In the genomic region with DNA sequence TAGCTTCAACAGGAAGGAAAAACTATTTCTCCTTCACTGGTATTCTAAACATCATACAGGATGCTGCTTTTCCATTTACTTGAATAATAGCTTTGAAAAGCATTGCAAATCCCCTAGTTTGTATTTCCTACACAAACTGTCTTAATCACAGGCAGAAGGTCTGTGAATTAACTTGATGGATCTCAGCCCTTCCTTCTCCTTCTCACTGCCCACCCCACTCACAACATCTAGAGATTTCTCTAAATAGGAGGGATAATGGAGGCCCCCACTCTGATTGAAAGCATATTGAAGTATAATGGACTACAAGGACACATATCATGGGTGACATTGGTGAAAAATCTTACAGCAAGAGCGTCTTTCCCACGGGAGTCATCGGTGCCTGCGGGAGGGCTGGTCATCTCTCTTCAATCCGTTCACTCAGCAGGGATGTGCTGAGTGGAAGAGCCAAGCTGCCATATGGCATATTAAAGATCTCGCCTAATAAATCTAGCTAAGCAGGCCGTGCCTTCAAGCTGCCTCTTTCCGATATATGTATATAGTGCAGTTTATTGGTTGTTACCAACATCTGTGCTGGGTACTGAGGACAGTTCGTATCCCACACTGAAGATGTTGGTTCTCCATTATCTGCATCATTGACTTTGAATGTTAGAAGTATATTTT, we compare ENCODE assay signal across 19 mouse cellular contexts.
DNase-seq lines count a peak whose midpoint lies in the region; ATAC-seq and TF ChIP-seq lines count a peak whose summit lies in the region.
"Had no signal": no experiment of that assay in that cellular context is flagged by ENCODE, and none has a peak within 500 bp of the region (broad histone marks: within the 10 kb centered on the region; RNA-seq: fewer than 3 reads in every experiment).

No protein-coding gene starts in this region.

- H3K27me3 ChIP-seq in forebrain, embryonic 12.5 days: no peaks in the 10 kb centered on the region
- no peaks in the 10 kb centered on the region for H3K27me3 ChIP-seq in forebrain, postnatal 0 days (ENCODE audit: insufficient read depth, low read length)
- H3K27me3 ChIP-seq in lung, embryonic 16.5 days (ENCODE audit: control insufficient read depth, insufficient read depth, low read depth, low read length): no peaks in the 10 kb centered on the region
- H3K27me3 ChIP-seq in hindbrain, postnatal 0 days (ENCODE audit: insufficient read depth, low read length): no peaks in the 10 kb centered on the region
- no peaks in the 10 kb centered on the region for H3K27me3 ChIP-seq in neural tube, embryonic 14.5 days (ENCODE audit: control insufficient read depth, insufficient read depth, low read length)
- H3K27me3 ChIP-seq: forebrain, embryonic 13.5 days; liver, embryonic 12.5 days; midbrain, embryonic 12.5 days had no signal

- no peak overlapping the region for H3K9ac ChIP-seq in forebrain, embryonic 12.5 days
- H3K9ac ChIP-seq in forebrain, postnatal 0 days: no peak overlapping the region
- no peak overlapping the region for H3K9ac ChIP-seq in lung, embryonic 16.5 days (ENCODE audit: low read length)
- H3K9ac ChIP-seq in hindbrain, postnatal 0 days (replicated peaks; ENCODE audit: low read length): no peak overlapping the region
- H3K9ac ChIP-seq in neural tube, embryonic 14.5 days (replicated peaks; ENCODE audit: low read depth, low read length): no peak overlapping the region
- H3K9ac ChIP-seq: forebrain, embryonic 13.5 days; liver, embryonic 12.5 days; midbrain, embryonic 12.5 days had no signal

- DNase-seq in forebrain, postnatal 0 days: no peak
- DNase-seq in lung, postnatal 25 days (ENCODE audit: low spot score): no peak
- peak; percentile 14 for DNase-seq in hindbrain, postnatal 0 days (ENCODE audit: low spot score)
- DNase-seq: gastrocnemius, postnatal 25 days; heart, postnatal 14 days; lung, postnatal 4 days; right cerebral cortex, postnatal 14 days; thymus, postnatal 36 days had no signal

- no peak overlapping the region for H3K27ac ChIP-seq in forebrain, embryonic 12.5 days
- no peak overlapping the region for H3K27ac ChIP-seq in forebrain, postnatal 0 days (ENCODE audit: low read depth, low read length)
- H3K27ac ChIP-seq in lung, embryonic 16.5 days (ENCODE audit: low read length): no peak overlapping the region
- no peak overlapping the region for H3K27ac ChIP-seq in hindbrain, postnatal 0 days
- H3K27ac ChIP-seq in neural tube, embryonic 14.5 days (ENCODE audit: low read depth, low read length): no peak overlapping the region
- H3K27ac ChIP-seq: forebrain, embryonic 13.5 days; heart, embryonic 10.5 days; kidney, postnatal 0 days; layer of hippocampus, adult 2 months; liver, embryonic 12.5 days; midbrain, embryonic 12.5 days had no signal

- ATAC-seq in forebrain, embryonic 12.5 days (ENCODE audit: low FRiP score): 0 out of 2 replicates have a peak, but pooled peaks have one; percentile 31
- no peak for ATAC-seq in forebrain, postnatal 0 days
- ATAC-seq in lung, embryonic 16.5 days (ENCODE audit: low read depth): peak; percentile 82
- ATAC-seq in hindbrain, postnatal 0 days: peak; percentile 53; the same call in 1 of the 2 replicates
- peak; percentile 89 for ATAC-seq in neural tube, embryonic 14.5 days (ENCODE audit: low read depth)
- no peak for ATAC-seq in inflammation-experienced regulatory T-cells, adult 6 months
- ATAC-seq: forebrain, embryonic 13.5 days; intestine, postnatal 0 days; liver, embryonic 12.5 days had no signal

- no peaks in the 10 kb centered on the region for H3K36me3 ChIP-seq in forebrain, embryonic 12.5 days (replicated peaks)
- H3K36me3 ChIP-seq in forebrain, postnatal 0 days (ENCODE audit: insufficient read depth): no peaks in the 10 kb centered on the region
- H3K36me3 ChIP-seq in lung, embryonic 16.5 days (ENCODE audit: control insufficient read depth, insufficient read depth, low read length): no peaks in the 10 kb centered on the region
- no peaks in the 10 kb centered on the region for H3K36me3 ChIP-seq in hindbrain, postnatal 0 days (ENCODE audit: insufficient read depth, low read length)
- H3K36me3 ChIP-seq in neural tube, embryonic 14.5 days (ENCODE audit: control insufficient read depth, insufficient read depth, low read length): no peaks in the 10 kb centered on the region
- H3K36me3 ChIP-seq: heart, embryonic 10.5 days; liver, embryonic 12.5 days; midbrain, embryonic 12.5 days had no signal

- TF ChIP-seq CTCF in forebrain, postnatal 0 days (IDR thresholded peaks at IDR 0.05; ENCODE audit: low read depth): no peak
- TF ChIP-seq CTCF in hindbrain, postnatal 0 days (IDR thresholded peaks at IDR 0.05; ENCODE audit: low read depth): no peak

- H3K4me1 ChIP-seq in forebrain, embryonic 12.5 days: no peaks in the 10 kb centered on the region
- no peaks in the 10 kb centered on the region for H3K4me1 ChIP-seq in forebrain, postnatal 0 days (ENCODE audit: insufficient read depth)
- H3K4me1 ChIP-seq in lung, embryonic 16.5 days (replicated peaks; ENCODE audit: control insufficient read depth, insufficient read depth, low read length): peaks cover 6% of the 10 kb centered on the region; the same call in 1 of the 2 replicates
- H3K4me1 ChIP-seq in hindbrain, postnatal 0 days (ENCODE audit: insufficient read depth, low read length): no peaks in the 10 kb centered on the region
- H3K4me1 ChIP-seq in neural tube, embryonic 14.5 days (ENCODE audit: control insufficient read depth, insufficient read depth, low read length): no peaks in the 10 kb centered on the region
- H3K4me1 ChIP-seq: heart, embryonic 10.5 days; liver, embryonic 12.5 days; midbrain, embryonic 12.5 days had no signal

- WGBS in forebrain, embryonic 12.5 days: 83% methylated on average over 9 of the region's 9 CpGs
- WGBS in forebrain, postnatal 0 days: 80% methylated on average over 9 of the region's 9 CpGs
- 45% methylated on average over 9 of the region's 9 CpGs for WGBS in lung, embryonic 16.5 days
- 50% methylated on average over 9 of the region's 9 CpGs for WGBS in hindbrain, postnatal 0 days
- WGBS in neural tube, embryonic 14.5 days: 34% methylated on average over 9 of the region's 9 CpGs

- H3K9me3 ChIP-seq in forebrain, embryonic 12.5 days: no peaks in the 10 kb centered on the region
- no peaks in the 10 kb centered on the region for H3K9me3 ChIP-seq in forebrain, postnatal 0 days (ENCODE audit: low read length)
- no peaks in the 10 kb centered on the region for H3K9me3 ChIP-seq in lung, embryonic 16.5 days (ENCODE audit: control insufficient read depth, low read length)
- H3K9me3 ChIP-seq in hindbrain, postnatal 0 days (ENCODE audit: low read length): no peaks in the 10 kb centered on the region
- no peaks in the 10 kb centered on the region for H3K9me3 ChIP-seq in neural tube, embryonic 14.5 days (ENCODE audit: control insufficient read depth, low read length)
- H3K9me3 ChIP-seq: forebrain, embryonic 13.5 days; heart, embryonic 10.5 days; liver, embryonic 12.5 days; midbrain, embryonic 12.5 days had no signal

- no peak overlapping the region for H3K4me2 ChIP-seq in forebrain, embryonic 12.5 days
- no peak overlapping the region for H3K4me2 ChIP-seq in forebrain, postnatal 0 days (ENCODE audit: low read depth)
- H3K4me2 ChIP-seq in lung, embryonic 16.5 days (ENCODE audit: low read depth, low read length): peak overlapping the region; percentile 15; the same call in 1 of the 2 replicates
- H3K4me2 ChIP-seq in hindbrain, postnatal 0 days (ENCODE audit: low read depth, low read length): no peak overlapping the region
- no peak overlapping the region for H3K4me2 ChIP-seq in neural tube, embryonic 14.5 days (ENCODE audit: low read depth, low read length)
- H3K4me2 ChIP-seq: forebrain, embryonic 13.5 days; liver, embryonic 12.5 days; midbrain, embryonic 12.5 days had no signal

- H3K4me3 ChIP-seq in forebrain, embryonic 12.5 days (replicated peaks): no peak overlapping the region
- H3K4me3 ChIP-seq in forebrain, postnatal 0 days (ENCODE audit: low read depth, low read length): no peak overlapping the region
- no peak overlapping the region for H3K4me3 ChIP-seq in lung, embryonic 16.5 days (ENCODE audit: low read length)
- no peak overlapping the region for H3K4me3 ChIP-seq in hindbrain, postnatal 0 days (ENCODE audit: low read length)
- H3K4me3 ChIP-seq in neural tube, embryonic 14.5 days (ENCODE audit: low read depth, low read length): no peak overlapping the region
- H3K4me3 ChIP-seq: forebrain, embryonic 13.5 days; heart, embryonic 10.5 days; layer of hippocampus, adult 2 months; liver, embryonic 12.5 days; midbrain, embryonic 12.5 days had no signal

Comparison
In these comparisons a context has a peak if more than half of its experiments do, and no peak if none do; other contexts are left out.
1. ATAC-seq: peak in forebrain, embryonic 12.5 days (single experiment), lung, embryonic 16.5 days (single experiment), hindbrain, postnatal 0 days (single experiment) and neural tube, embryonic 14.5 days (single experiment); none in forebrain, postnatal 0 days (single experiment) and inflammation-experienced regulatory T-cells, adult 6 months (single experiment).